Mouse (Mus musculus): Measurements from ENCODE around the gene Adgrl3. TPM values are rescaled to one million over a fixed set of nuclear protein-coding genes. Genes with fewer than 3 reads are reported as not detected.

The Adgrl3 gene
- total and polyA plus RNA-seq, 3 experiments = 0.90 to 3.5 (median 3.4) TPM

- no peaks in the 10 kb centered on the region for H3K36me3 ChIP-seq (ENCODE audit: control insufficient read depth, insufficient read depth, low read length)
- no peaks in the 10 kb centered on the region for H3K4me1 ChIP-seq (ENCODE audit: control insufficient read depth, insufficient read depth, low read length)
- DNase-seq = no peak
- WGBS = 83% methylated on average over 3 of the region's 3 CpGs
- no peaks in the 10 kb centered on the region for H3K27me3 ChIP-seq (ENCODE audit: control insufficient read depth, insufficient read depth, low read length)
- H3K4me3 ChIP-seq = no peak overlapping the region
- TF ChIP-seq EP300 (IDR thresholded peaks at IDR 0.05; ENCODE audit: insufficient read depth, low read depth, low read length) (no peak), POLR2A (IDR thresholded peaks at IDR 0.05; ENCODE audit: insufficient read depth, low read depth, low read length) (no peak), CTCF (IDR thresholded peaks at IDR 0.05) (no peak)
- H3K79me2 ChIP-seq (replicated peaks; ENCODE audit: control insufficient read depth, insufficient read depth, low read length) = no peaks in the 10 kb centered on the region
- no peak overlapping the region for H3K9ac ChIP-seq (ENCODE audit: low read depth, low read length)
- intact Hi-C loops (cut with DNase I) = no loop called here
- no peak overlapping the region for H3K27ac ChIP-seq
Observed at GRCm38 (mm10) chr5:81436375-81436774, 416.4 kb downstream of the Adgrl3 start.

GRCm38 (mm10) chr5:81442150-81442549, 422.2 kb downstream of the Adgrl3 start:
- intact Hi-C loops (cut with DNase I) = no loop called here
- TF ChIP-seq CTCF (IDR thresholded peaks at IDR 0.05) (no peak), POLR2A (IDR thresholded peaks at IDR 0.05; ENCODE audit: insufficient read depth, low read depth, low read length) (no peak), EP300 (IDR thresholded peaks at IDR 0.05; ENCODE audit: insufficient read depth, low read depth, low read length) (no peak)
- Histone ChIP-seq H3K36me3 (ENCODE audit: control insufficient read depth, insufficient read depth, low read length) (no peaks in the 10 kb centered on the region), H3K27me3 (ENCODE audit: control insufficient read depth, insufficient read depth, low read length) (no peaks in the 10 kb centered on the region), H3K79me2 (replicated peaks; ENCODE audit: control insufficient read depth, insufficient read depth, low read length) (no peaks in the 10 kb centered on the region), H3K9ac (ENCODE audit: low read depth, low read length) (no peak overlapping the region), H3K4me1 (ENCODE audit: control insufficient read depth, insufficient read depth, low read length) (no peaks in the 10 kb centered on the region), H3K27ac (no peak overlapping the region), H3K4me3 (no peak overlapping the region)
- no peak for DNase-seq
- WGBS = 46% methylated on average over 5 of the region's 5 CpGs

GRCm38 (mm10) chr5:81465971-81466370, 446.0 kb downstream of the Adgrl3 start:
- WGBS = 50% methylated on average over 4 of the region's 4 CpGs
- H3K79me2 ChIP-seq (replicated peaks; ENCODE audit: control insufficient read depth, insufficient read depth, low read length) = no peaks in the 10 kb centered on the region
- H3K27ac ChIP-seq = no peak overlapping the region
- no peak for DNase-seq
- H3K4me3 ChIP-seq = no peak overlapping the region
- TF ChIP-seq EP300 (IDR thresholded peaks at IDR 0.05; ENCODE audit: insufficient read depth, low read depth, low read length) = no peak
- TF ChIP-seq CTCF (IDR thresholded peaks at IDR 0.05) = no peak
- TF ChIP-seq POLR2A (IDR thresholded peaks at IDR 0.05; ENCODE audit: insufficient read depth, low read depth, low read length) = no peak
- H3K36me3 ChIP-seq (ENCODE audit: control insufficient read depth, insufficient read depth, low read length) = no peaks in the 10 kb centered on the region
- no peaks in the 10 kb centered on the region for H3K4me1 ChIP-seq (ENCODE audit: control insufficient read depth, insufficient read depth, low read length)
- H3K9ac ChIP-seq (ENCODE audit: low read depth, low read length) = no peak overlapping the region
- no peaks in the 10 kb centered on the region for H3K27me3 ChIP-seq (ENCODE audit: control insufficient read depth, insufficient read depth, low read length)
- intact Hi-C loops (cut with DNase I) = no loop called here

- H3K79me2 ChIP-seq (replicated peaks; ENCODE audit: control insufficient read depth, insufficient read depth, low read length) = no peaks in the 10 kb centered on the region
- no peak overlapping the region for H3K9ac ChIP-seq (ENCODE audit: low read depth, low read length)
- intact Hi-C loops (cut with DNase I) = no loop called here
- no peaks in the 10 kb centered on the region for H3K27me3 ChIP-seq (ENCODE audit: control insufficient read depth, insufficient read depth, low read length)
- H3K4me3 ChIP-seq = no peak overlapping the region
- H3K4me1 ChIP-seq (ENCODE audit: control insufficient read depth, insufficient read depth, low read length) = peaks cover 2% of the 10 kb centered on the region; the same call in 1 of the 2 replicates
- no peak overlapping the region for H3K27ac ChIP-seq
- H3K36me3 ChIP-seq (ENCODE audit: control insufficient read depth, insufficient read depth, low read length) = no peaks in the 10 kb centered on the region
- DNase-seq = no peak
- no peak for TF ChIP-seq POLR2A (IDR thresholded peaks at IDR 0.05; ENCODE audit: insufficient read depth, low read depth, low read length)
- no peak for TF ChIP-seq EP300 (IDR thresholded peaks at IDR 0.05; ENCODE audit: insufficient read depth, low read depth, low read length)
- TF ChIP-seq CTCF (IDR thresholded peaks at IDR 0.05) = no peak
- 28% methylated on average over 2 of the region's 2 CpGs for WGBS
Observed at GRCm38 (mm10) chr5:81474681-81475080, 454.7 kb downstream of the Adgrl3 start.

- Histone ChIP-seq H3K4me3 (no peak overlapping the region), H3K4me1 (ENCODE audit: control insufficient read depth, insufficient read depth, low read length) (peaks cover 2% of the 10 kb centered on the region; the same call in 1 of the 2 replicates), H3K9ac (ENCODE audit: low read depth, low read length) (no peak overlapping the region), H3K27me3 (ENCODE audit: control insufficient read depth, insufficient read depth, low read length) (no peaks in the 10 kb centered on the region), H3K27ac (no peak overlapping the region), H3K36me3 (ENCODE audit: control insufficient read depth, insufficient read depth, low read length) (no peaks in the 10 kb centered on the region), H3K79me2 (replicated peaks; ENCODE audit: control insufficient read depth, insufficient read depth, low read length) (no peaks in the 10 kb centered on the region)
- WGBS = 90% methylated on average over 3 of the region's 3 CpGs
- TF ChIP-seq CTCF (IDR thresholded peaks at IDR 0.05) = no peak
- TF ChIP-seq POLR2A (IDR thresholded peaks at IDR 0.05; ENCODE audit: insufficient read depth, low read depth, low read length) = no peak
- TF ChIP-seq EP300 (IDR thresholded peaks at IDR 0.05; ENCODE audit: insufficient read depth, low read depth, low read length) = no peak
- intact Hi-C loops (cut with DNase I) = no loop called here
- no peak for DNase-seq
Observed at GRCm38 (mm10) chr5:81475406-81475805, 455.5 kb downstream of the Adgrl3 start.

- WGBS = 37% methylated on average over 8 of the region's 8 CpGs
- Histone ChIP-seq H3K27me3 (ENCODE audit: control insufficient read depth, insufficient read depth, low read length) (no peaks in the 10 kb centered on the region), H3K9ac (ENCODE audit: low read depth, low read length) (no peak overlapping the region), H3K4me3 (no peak overlapping the region), H3K4me1 (ENCODE audit: control insufficient read depth, insufficient read depth, low read length) (peaks cover 2% of the 10 kb centered on the region; the same call in 1 of the 2 replicates), H3K79me2 (replicated peaks; ENCODE audit: control insufficient read depth, insufficient read depth, low read length) (no peaks in the 10 kb centered on the region), H3K36me3 (ENCODE audit: control insufficient read depth, insufficient read depth, low read length) (no peaks in the 10 kb centered on the region), H3K27ac (no peak overlapping the region)
- intact Hi-C loops (cut with DNase I) = no loop called here
- TF ChIP-seq CTCF (IDR thresholded peaks at IDR 0.05) (no peak), EP300 (IDR thresholded peaks at IDR 0.05; ENCODE audit: insufficient read depth, low read depth, low read length) (no peak), POLR2A (IDR thresholded peaks at IDR 0.05; ENCODE audit: insufficient read depth, low read depth, low read length) (no peak)
- DNase-seq = no peak
Observed at GRCm38 (mm10) chr5:81475971-81476606, 456.2 kb downstream of the Adgrl3 start.

Data from heart, adult 2 months (tissue).